In genomic region chr10:77652046-77652445, GRCm38 (mm10) we compare ENCODE assay signal across 31 mouse cellular contexts. TPM values are rescaled to one million over a fixed set of nuclear protein-coding genes. Genes with fewer than 3 reads are reported as not detected.
"Had no signal": no experiment of that assay in that cellular context is flagged by ENCODE, and none has a peak within 500 bp of the region (broad histone marks: within the 10 kb centered on the region; RNA-seq: fewer than 3 reads in every experiment).

No protein-coding gene starts in this region.

- H3K9ac ChIP-seq: liver, embryonic 13.5 days; neural tube, embryonic 12.5 days; neural tube, embryonic 15.5 days had no signal

- H3K36me3 ChIP-seq: liver, embryonic 13.5 days; midbrain, embryonic 10.5 days; neural tube, embryonic 15.5 days had no signal

- H3K27ac ChIP-seq: kidney, postnatal 0 days; liver, embryonic 13.5 days; midbrain, embryonic 10.5 days; neural tube, embryonic 12.5 days; neural tube, embryonic 15.5 days had no signal

- H3K4me3 ChIP-seq: liver, embryonic 13.5 days; midbrain, embryonic 10.5 days; neural tube, embryonic 12.5 days; neural tube, embryonic 15.5 days had no signal

- H3K4me2 ChIP-seq: liver, embryonic 13.5 days; neural tube, embryonic 12.5 days; neural tube, embryonic 15.5 days had no signal

- H3K27me3 ChIP-seq: liver, embryonic 13.5 days; neural tube, embryonic 12.5 days; neural tube, embryonic 15.5 days had no signal

- H3K4me1 ChIP-seq: liver, embryonic 13.5 days; neural tube, embryonic 12.5 days had no signal

- H3K9me3 ChIP-seq: liver, embryonic 13.5 days; midbrain, embryonic 10.5 days; neural tube, embryonic 12.5 days; neural tube, embryonic 15.5 days had no signal

- ATAC-seq: intestine, postnatal 0 days had no signal

- DNase-seq: kidney, adult 2 months; kidney, postnatal 25 days; liver, embryonic 13.5 days; lung, adult 2 months; lung, postnatal 14 days; lung, postnatal 4 days; midbrain, embryonic 14.5 days; right cerebral cortex, adult 18-20 months; right cerebral cortex, postnatal 14 days; right cerebral cortex, postnatal 4 days; thymus, adult 18-20 months; thymus, postnatal 36 days had no signal

RNA-seq across cellular contexts. Expression of gene Tspear, which starts 34.3 kb away (rescaled TPM):
- total RNA-seq: layer of hippocampus, adult 8-10 months had no signal
- polyA plus RNA-seq: liver, embryonic 16.5 days had no signal

RNA-seq across cellular contexts. Expression of gene Gm19402, which starts 38.5 kb away (rescaled TPM):
- total RNA-seq: layer of hippocampus, adult 8-10 months; layer of hippocampus, postnatal 14 days; left cerebral cortex, postnatal 36 days; liver, adult 2 months; megakaryocyte progenitor cell, adult 5-6 weeks had no signal
- polyA plus RNA-seq: intestine, postnatal 0 days; kidney, adult 2 months; kidney, embryonic 14.5 days; kidney, postnatal 0 days; large intestine, adult 2 months; limb, embryonic 11.5 days; limb, embryonic 14.5 days; liver, adult 2 months; liver, embryonic 13.5 days; liver, embryonic 16.5 days; lung, adult 2 months; lung, embryonic 16.5 days; midbrain, embryonic 10.5 days; midbrain, embryonic 14.5 days; neural tube, embryonic 12.5 days; neural tube, embryonic 15.5 days; stomach, embryonic 16.5 days; testis, adult 2 months; urinary bladder, adult 2 months had no signal

RNA-seq across cellular contexts. Expression of gene Gm9508, which starts 45.0 kb away (rescaled TPM):
- total RNA-seq: layer of hippocampus, adult 8-10 months; layer of hippocampus, postnatal 14 days; left cerebral cortex, postnatal 36 days; liver, adult 2 months; megakaryocyte progenitor cell, adult 5-6 weeks had no signal
- polyA plus RNA-seq: intestine, postnatal 0 days; kidney, adult 2 months; kidney, embryonic 14.5 days; kidney, postnatal 0 days; large intestine, adult 2 months; limb, embryonic 11.5 days; limb, embryonic 14.5 days; liver, adult 2 months; liver, embryonic 13.5 days; liver, embryonic 16.5 days; lung, adult 2 months; lung, embryonic 16.5 days; midbrain, embryonic 10.5 days; midbrain, embryonic 14.5 days; neural tube, embryonic 12.5 days; neural tube, embryonic 15.5 days; stomach, embryonic 16.5 days; testis, adult 2 months; urinary bladder, adult 2 months had no signal

RNA-seq across cellular contexts. Expression of gene Gm49325, which starts 46.0 kb away (rescaled TPM):
- total RNA-seq: liver, adult 2 months; megakaryocyte progenitor cell, adult 5-6 weeks had no signal
- polyA plus RNA-seq: kidney, adult 2 months; large intestine, adult 2 months; limb, embryonic 11.5 days; liver, adult 2 months; liver, embryonic 16.5 days; lung, adult 2 months; testis, adult 2 months had no signal
